Mouse (Mus musculus) liver, embryonic 15.5 days (tissue): ENCODE measurements around the gene Prss45. TPM values are rescaled to one million over a fixed set of nuclear protein-coding genes. Genes with fewer than 3 reads are reported as not detected.
A peak's percentile ranks its signal among the peaks of the same experiment; 100 is the strongest.

Source experiments
- ATAC-seq: fragments of 200-750 bp; cut with Nextera tagmentation; 2 replicates; pipeline ENCODE4 v1.8.0; 2017; ENCODE audit warnings: moderate number of reproducible peaks, mild to moderate bottlenecking, moderate library complexity; ENCODE audit not compliant: insufficient read depth
- H3K27ac ChIP-seq: fragments of 300-500 bp; sonication (generic); replicated peaks from 2 replicates; pipeline ENCODE4 v1.5.1; 2015; ENCODE audit warnings: mild to moderate bottlenecking, inconsistent platforms
- H3K27me3 ChIP-seq: fragments of 300-500 bp; sonication (generic); 2 replicates; pipeline ENCODE4 v1.6.1; 2015; ENCODE audit warnings: mild to moderate bottlenecking, inconsistent platforms
- H3K36me3 ChIP-seq: fragments of 300-500 bp; sonication (generic); replicated peaks from 2 replicates; pipeline ENCODE4 v1.6.1; 2015; ENCODE audit warnings: moderate library complexity, mild to moderate bottlenecking, inconsistent platforms
- H3K4me1 ChIP-seq: fragments of 300-500 bp; sonication (generic); replicated peaks from 2 replicates; pipeline ENCODE4 v1.6.1; 2015; ENCODE audit warnings: inconsistent platforms
- H3K4me2 ChIP-seq: fragments of 300-500 bp; sonication (generic); 2 replicates; pipeline ENCODE4 v1.6.1; 2015; ENCODE audit warnings: moderate library complexity, mild to moderate bottlenecking, inconsistent platforms
- H3K4me3 ChIP-seq: fragments of 300-500 bp; sonication (generic); replicated peaks from 2 replicates; pipeline ENCODE4 v1.5.1; 2015; ENCODE audit warnings: mild to moderate bottlenecking, inconsistent platforms
- H3K9ac ChIP-seq: fragments of 300-500 bp; sonication (generic); 2 replicates; pipeline ENCODE4 v1.6.1; 2015; ENCODE audit warnings: moderate library complexity, mild to moderate bottlenecking, inconsistent platforms
- H3K9me3 ChIP-seq: fragments of 300-500 bp; sonication (generic); replicated peaks from 2 replicates; pipeline ENCODE4 v1.6.1; 2016; ENCODE audit warnings: inconsistent platforms
- WGBS: fragments of 180-500 bp; shearing (Covaris S2); methylation state at CpG from one replicate; pipeline ENCODE4 v1.1.7; 2015; ENCODE audit warnings: mixed read lengths; ENCODE audit not compliant: insufficient replicate concordance; 5-methylcytosine and 5-hydroxymethylcytosine counted together
- polyA plus RNA-seq: library from polyadenylated mRNA; unstranded; fragments of >200 nt; fragmentation: Nextera tagmentation; extraction: Ambion mirVana; gene quantifications from 2 replicates; pipeline ENCODE4 v1.2.1, GENCODE M21; 2015

The Prss45 gene
- polyA plus RNA-seq, 1 experiment from 2014 or later: not detected

DNA sequence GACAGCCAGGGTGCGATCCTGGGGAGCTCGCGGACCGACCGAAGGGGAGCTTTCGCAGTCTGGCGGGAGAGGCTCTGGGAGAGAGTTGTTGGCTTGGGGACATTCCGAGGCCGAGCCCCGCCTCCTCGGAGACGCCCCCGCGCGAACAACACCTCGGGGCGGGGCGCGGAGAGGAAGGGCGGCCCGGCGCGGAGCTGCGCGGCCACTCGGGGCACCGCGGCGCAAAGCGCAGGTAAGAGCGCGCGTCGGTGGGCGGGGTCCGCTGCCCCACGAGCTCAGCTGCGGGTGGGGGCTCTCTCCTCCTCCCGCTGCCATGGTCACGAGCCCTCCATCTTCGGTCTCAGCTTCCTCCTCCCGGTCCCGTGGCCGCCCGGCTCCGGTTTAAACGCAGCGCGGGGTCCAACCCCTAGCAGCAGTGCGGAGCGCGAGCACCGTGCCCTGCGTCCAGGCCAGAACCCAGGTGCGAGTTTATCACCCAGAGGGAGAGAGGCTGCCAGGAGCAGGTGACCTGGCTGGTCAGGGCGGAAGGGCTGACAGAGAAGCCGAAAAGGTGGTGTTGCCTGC is 45.7 kb downstream of the Prss45 start, which contains the start of gene Tmie:
Gene Tmie, minus strand, starts transcription at position 116 of the 564 bp plus-strand sequence.
- H3K4me3 ChIP-seq: peak within 1 kb of the TSS; percentile 53
- H3K27me3 ChIP-seq: peaks cover 41% of the 10 kb centered on the region
- H3K4me1 ChIP-seq: peaks cover 12% of the 10 kb centered on the region
- H3K4me2 ChIP-seq: peak within 1 kb of the TSS; percentile 62
- no peaks in the 10 kb centered on the region for H3K36me3 ChIP-seq
- H3K9me3 ChIP-seq: no peaks in the 10 kb centered on the region
- H3K27ac ChIP-seq: peak within 1 kb of the TSS; percentile 57
- H3K9ac ChIP-seq: peak within 1 kb of the TSS; percentile 25
- under 1% methylated on average over 57 of the region's 57 CpGs for WGBS
- ATAC-seq: peak; percentile 43; the same call in 1 of the 2 replicates

GRCm38 (mm10) chr9:110880772-110881171 is 46.4 kb downstream of the Prss45 start:
- Histone ChIP-seq H3K9ac (no peak overlapping the region), H3K9me3 (no peaks in the 10 kb centered on the region), H3K27ac (peak overlapping the region; percentile 24; the same call in 1 of the 2 replicates), H3K36me3 (no peaks in the 10 kb centered on the region), H3K4me1 (peaks cover 12% of the 10 kb centered on the region), H3K4me2 (peak overlapping the region; percentile 62), H3K27me3 (peaks cover 41% of the 10 kb centered on the region), H3K4me3 (peak overlapping the region; percentile 53)
- ATAC-seq: no peak
- WGBS: 53% methylated on average over 4 of the region's 4 CpGs

- Histone ChIP-seq H3K27me3 (peaks cover 41% of the 10 kb centered on the region), H3K4me3 (no peak overlapping the region), H3K9me3 (no peaks in the 10 kb centered on the region), H3K4me2 (no peak overlapping the region), H3K4me1 (peaks cover 12% of the 10 kb centered on the region), H3K36me3 (no peaks in the 10 kb centered on the region), H3K27ac (no peak overlapping the region), H3K9ac (no peak overlapping the region)
- WGBS: 55% methylated on average over 7 of the region's 7 CpGs
- ATAC-seq: no peak
These were observed 47.6 kb downstream of the Prss45 start for GRCm38 (mm10) chr9:110881953-110882352.

DNA sequence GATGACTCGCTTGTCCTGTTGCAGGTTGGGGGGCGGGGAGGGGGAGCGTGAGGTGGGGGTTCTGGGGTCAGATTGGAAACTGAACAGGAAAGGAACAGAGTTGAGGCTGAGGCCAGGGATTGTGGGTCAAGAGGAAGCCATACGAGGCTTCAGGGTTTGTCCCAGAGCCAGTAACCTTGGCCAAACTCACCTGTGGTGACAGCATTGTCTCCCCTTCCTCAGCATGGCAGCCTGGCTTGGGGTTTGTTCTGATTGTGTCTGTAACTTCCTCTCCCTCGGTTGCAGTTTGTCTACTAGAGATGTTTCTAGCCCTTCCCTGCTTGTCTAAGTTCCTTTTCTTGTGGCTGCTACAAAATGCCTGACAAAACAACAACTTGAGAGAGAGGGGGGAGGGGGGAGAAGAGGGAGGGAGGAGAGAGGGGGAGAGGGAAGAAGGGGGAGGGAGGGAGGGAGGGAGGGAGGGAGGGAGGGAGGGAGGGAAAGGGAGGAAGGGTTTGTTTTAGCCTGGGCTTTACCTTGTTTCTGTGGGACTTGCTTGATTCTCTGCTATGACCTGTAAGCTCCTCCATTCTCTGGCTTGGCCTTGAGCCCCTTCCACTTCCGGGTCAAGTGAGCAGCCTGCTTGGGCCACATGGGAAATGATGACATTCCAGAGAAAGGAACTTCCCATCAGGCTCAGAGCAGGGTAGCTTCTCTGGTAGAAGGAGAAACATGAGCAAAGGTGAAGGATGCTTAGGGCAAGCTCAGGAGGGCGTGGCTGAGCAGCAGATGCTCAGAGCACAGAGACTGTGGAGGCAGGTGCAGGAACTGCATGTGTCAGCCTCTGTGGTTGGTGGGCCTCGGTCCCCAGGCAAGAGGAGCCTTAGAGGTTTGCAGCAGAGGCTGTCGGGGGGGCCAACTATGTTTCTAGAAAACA is 53.3 kb downstream of the Prss45 start:
- 40% methylated on average over 9 of the region's 9 CpGs for WGBS

DNA sequence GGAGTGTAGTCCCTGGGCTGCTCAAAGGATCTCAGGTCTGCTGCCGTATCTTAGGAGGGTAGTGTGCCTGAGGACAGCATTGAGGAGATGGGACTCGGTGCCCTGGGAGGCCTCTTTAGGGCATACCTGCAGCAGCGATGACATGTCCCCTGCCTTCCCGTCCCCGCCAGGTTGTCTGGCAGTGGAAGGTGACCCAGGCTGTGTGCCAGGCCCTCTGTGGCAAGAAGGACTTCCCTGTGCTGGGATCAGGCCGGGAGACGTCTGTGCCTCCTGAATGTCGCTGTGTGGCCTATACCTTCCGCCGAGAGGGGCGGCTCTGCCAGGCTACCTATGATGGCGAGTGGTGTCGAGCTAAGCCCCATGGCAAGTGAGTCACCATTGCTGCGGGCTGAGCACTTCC is 54.5 kb downstream of the Prss45 start:
- no peaks in the 10 kb centered on the region for H3K36me3 ChIP-seq
- H3K4me1 ChIP-seq: peaks cover 38% of the 10 kb centered on the region
- ATAC-seq: no peak
- no peaks in the 10 kb centered on the region for H3K27me3 ChIP-seq
- H3K4me2 ChIP-seq: no peak overlapping the region
- no peaks in the 10 kb centered on the region for H3K9me3 ChIP-seq
- H3K27ac ChIP-seq: no peak overlapping the region
- 71% methylated on average over 14 of the region's 14 CpGs for WGBS
- H3K4me3 ChIP-seq: no peak overlapping the region
- no peak overlapping the region for H3K9ac ChIP-seq

More for the DNA sequence above, 53.3 kb downstream of the Prss45 start:
- Histone ChIP-seq H3K4me3 (no peak overlapping the region), H3K9ac (no peak overlapping the region), H3K27me3 (no peaks in the 10 kb centered on the region), H3K9me3 (no peaks in the 10 kb centered on the region), H3K36me3 (no peaks in the 10 kb centered on the region), H3K4me1 (peaks cover 35% of the 10 kb centered on the region), H3K4me2 (no peak overlapping the region), H3K27ac (no peak overlapping the region)
- no peak for ATAC-seq

GRCm38 (mm10) chr9:110890026-110890783 is 55.8 kb downstream of the Prss45 start:
- H3K4me2 ChIP-seq: peak overlapping the region; percentile 42; the same call in 1 of the 2 replicates
- no peak overlapping the region for H3K27ac ChIP-seq
- no peak overlapping the region for H3K9ac ChIP-seq
- WGBS: 19% methylated on average over 21 of the region's 21 CpGs
- H3K4me3 ChIP-seq: peak overlapping the region; percentile 10; the same call in 1 of the 2 replicates
- peaks cover 39% of the 10 kb centered on the region for H3K4me1 ChIP-seq
- H3K36me3 ChIP-seq: no peaks in the 10 kb centered on the region
- peak; percentile 52 for ATAC-seq
- no peaks in the 10 kb centered on the region for H3K27me3 ChIP-seq
- no peaks in the 10 kb centered on the region for H3K9me3 ChIP-seq

Other genes with a start within 250 kb of the Prss45 start
- 1.6 and 2.5 TPM in 2 replicates for gene Nradd, start 210.1 kb upstream of the Prss45 start, polyA plus RNA-seq
- 1.8 and 2.4 TPM in 2 replicates for gene Nbeal2, start 180.4 kb upstream of the Prss45 start, polyA plus RNA-seq
- 60.9 and 64.9 TPM in 2 replicates for gene Ccdc12, start 178.1 kb upstream of the Prss45 start, polyA plus RNA-seq
- gene Myl3, start 92.7 kb upstream of the Prss45 start, polyA plus RNA-seq: 2.8 and 3.0 TPM in 2 replicates
- 3.0 and 3.6 TPM in 2 replicates for gene Pth1r, start 87.4 kb upstream of the Prss45 start, polyA plus RNA-seq
- gene Prss42, start 36.4 kb upstream of the Prss45 start, polyA plus RNA-seq: not detected in 2 replicates
- gene Prss44, start 20.6 kb upstream of the Prss45 start, polyA plus RNA-seq: not detected in 2 replicates
- gene Prss43, start 7.9 kb upstream of the Prss45 start, polyA plus RNA-seq: not detected in 2 replicates
- not detected in 2 replicates for gene Prss46, start 9.9 kb downstream of the Prss45 start, polyA plus RNA-seq
- gene Prss50, start 23.4 kb downstream of the Prss45 start, polyA plus RNA-seq: 13.9 and 14.5 TPM in 2 replicates
- 1.7 and 2.6 TPM in 2 replicates for gene Als2cl, start 45.3 kb downstream of the Prss45 start, polyA plus RNA-seq
- 1.8 and 2.5 TPM in 2 replicates for gene Tmie, start 45.5 kb downstream of the Prss45 start, polyA plus RNA-seq
- gene Fam240a, start 82.3 kb downstream of the Prss45 start, polyA plus RNA-seq: not detected in 2 replicates
- not detected in 2 replicates for gene Tdgf1, start 111.6 kb downstream of the Prss45 start, polyA plus RNA-seq
- gene Lrrc2, start 117.0 kb downstream of the Prss45 start, polyA plus RNA-seq: 0.07 and 0.25 TPM in 2 replicates
- gene Rtp3, start 156.0 kb downstream of the Prss45 start, polyA plus RNA-seq: 13.2 and 13.6 TPM in 2 replicates
- 139 and 168 TPM in 2 replicates for gene Ltf, start 184.7 kb downstream of the Prss45 start, polyA plus RNA-seq
- gene Ccrl2, start 222.9 kb downstream of the Prss45 start, polyA plus RNA-seq: 15.1 and 15.7 TPM in 2 replicates